Mouse (Mus musculus) erythroblast, embryonic 14.5 days (primary cell): ENCODE data around the gene Spint4. TPM values are rescaled to one million over a fixed set of nuclear protein-coding genes. Genes with fewer than 3 reads are reported as not detected.
"Not testable (repeated sequence)": the region's sequence is repeated elsewhere in the genome, so short reads cannot be mapped to it uniquely, and the experiment has no call there.

Experiments
- H3K27me3 ChIP-seq: 2 replicates; pipeline ENCODE4 v1.6.1; 2012; ENCODE audit warnings: inconsistent platforms; ENCODE audit not compliant: control insufficient read depth
- H3K36me3 ChIP-seq: 2 replicates; pipeline ENCODE4 v1.6.1; 2012; ENCODE audit warnings: mild to moderate bottlenecking, inconsistent platforms; ENCODE audit not compliant: control insufficient read depth
- H3K4me1 ChIP-seq: 2 replicates; pipeline ENCODE4 v1.6.1; 2012; ENCODE audit warnings: inconsistent platforms; ENCODE audit not compliant: control insufficient read depth
- H3K4me3 ChIP-seq: replicated peaks from 2 replicates; pipeline ENCODE3; 2012; ENCODE audit warnings: moderate library complexity, mild to moderate bottlenecking, inconsistent platforms
- H3K9me3 ChIP-seq: 2 replicates; pipeline ENCODE4 v1.6.1; 2012; ENCODE audit warnings: low read length, inconsistent platforms, mixed read lengths; ENCODE audit not compliant: control insufficient read depth
- GATA1 ChIP-seq: IDR thresholded peaks from 2 replicates; pipeline ENCODE4 v1.6.1; 2012; ENCODE audit warnings: low read length, inconsistent platforms, mixed read lengths
- TAL1 ChIP-seq: IDR thresholded peaks from 3 replicates; pipeline ENCODE4 v1.6.1; 2012; ENCODE audit warnings: low read length, inconsistent platforms, mixed read lengths
- polyA plus RNA-seq: library from polyadenylated mRNA; stranded (reverse); fragments of >175 nt; gene quantifications from 2 replicates; pipeline ENCODE4 v1.2.3, GENCODE M21; 2012

The Spint4 gene
- polyA plus RNA-seq, 1 experiment, result not detected

GRCm38 (mm10) chr2:164678848-164679625 lies 19.3 kb upstream of the Spint4 start:
- Histone ChIP-seq H3K4me3 (no peak overlapping the region), H3K27me3 (no peaks in the 10 kb centered on the region), H3K9me3 (peaks cover 5% of the 10 kb centered on the region), H3K4me1 (peaks cover 4% of the 10 kb centered on the region), H3K36me3 (no peaks in the 10 kb centered on the region)
- TF ChIP-seq GATA1 (no peak), TAL1 (no peak)

DNA sequence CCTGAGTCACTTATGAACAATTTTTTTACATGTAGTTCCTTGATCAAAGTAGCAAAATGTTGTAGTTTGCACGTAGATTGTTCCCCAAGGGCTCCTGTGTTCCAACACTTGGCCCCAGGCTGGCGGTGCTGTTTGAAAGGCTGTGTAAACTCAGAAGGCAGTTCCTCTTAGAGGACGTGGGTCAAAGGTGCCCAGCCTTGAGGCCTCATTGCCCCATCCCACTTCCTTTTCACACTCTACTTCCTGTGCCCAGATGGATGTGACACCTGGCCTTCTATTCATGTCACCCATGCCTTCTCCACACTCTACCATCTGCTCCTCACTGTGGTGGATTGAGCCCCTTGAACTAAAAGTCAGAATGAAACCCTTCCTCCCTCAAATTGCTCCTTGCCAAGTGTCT lies 18.4 kb upstream of the Spint4 start:
- Histone ChIP-seq H3K4me1 (peaks cover 4% of the 10 kb centered on the region), H3K36me3 (no peaks in the 10 kb centered on the region), H3K4me3 (no peak overlapping the region), H3K9me3 (peaks cover 5% of the 10 kb centered on the region), H3K27me3 (no peaks in the 10 kb centered on the region)
- TF ChIP-seq GATA1, result no peak
- TF ChIP-seq TAL1, result no peak

GRCm38 (mm10) chr2:164684807-164685206 lies 13.5 kb upstream of the Spint4 start, which contains the start of gene Wfdc13:
Gene Wfdc13 (plus strand): TSS chr2:164685107.
- no peaks in the 10 kb centered on the region for H3K36me3 ChIP-seq
- H3K9me3 ChIP-seq, result no peaks in the 10 kb centered on the region
- TF ChIP-seq TAL1 (no peak), GATA1 (no peak)
- no peak within 1 kb of the TSS for H3K4me3 ChIP-seq
- no peaks in the 10 kb centered on the region for H3K4me1 ChIP-seq
- H3K27me3 ChIP-seq, result no peaks in the 10 kb centered on the region

DNA sequence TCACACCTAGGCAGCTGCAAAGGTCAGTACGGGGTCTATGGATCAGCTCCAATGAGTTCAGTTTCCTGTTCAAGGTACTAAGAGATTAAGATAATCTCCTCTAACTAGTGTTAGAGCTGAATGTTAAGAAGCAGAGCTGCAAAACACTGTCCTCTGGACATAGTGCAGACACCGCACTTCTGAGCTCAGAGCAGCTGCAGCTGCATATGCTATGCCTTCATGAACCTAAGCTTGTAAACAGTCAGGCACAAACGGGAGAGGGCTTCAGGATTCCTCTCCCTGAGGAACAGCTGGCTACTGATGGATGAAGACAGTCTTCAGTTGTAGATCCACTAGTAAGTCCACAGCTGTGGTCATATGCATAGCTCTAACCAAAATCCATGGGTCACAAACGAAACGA lies 2.7 kb downstream of the Spint4 start:
- no peaks in the 10 kb centered on the region for H3K27me3 ChIP-seq
- no peaks in the 10 kb centered on the region for H3K4me1 ChIP-seq

GRCm38 (mm10) chr2:164701761-164702160 lies 3.5 kb downstream of the Spint4 start:
- no peak overlapping the region for H3K4me3 ChIP-seq
- H3K27me3 ChIP-seq, result no peaks in the 10 kb centered on the region
- TF ChIP-seq TAL1 (no peak), GATA1 (no peak)
- peaks cover 2% of the 10 kb centered on the region; the same call in 1 of the 2 replicates for H3K9me3 ChIP-seq
- no peaks in the 10 kb centered on the region for H3K36me3 ChIP-seq
- no peaks in the 10 kb centered on the region for H3K4me1 ChIP-seq

More for the DNA sequence above, 2.7 kb downstream of the Spint4 start:
- no peaks in the 10 kb centered on the region for H3K36me3 ChIP-seq
- TF ChIP-seq TAL1, result no peak
- TF ChIP-seq GATA1, result no peak
- H3K9me3 ChIP-seq, result peaks cover 2% of the 10 kb centered on the region; the same call in 1 of the 2 replicates
- H3K4me3 ChIP-seq, result no peak overlapping the region

GRCm38 (mm10) chr2:164704235-164704634 lies 5.9 kb downstream of the Spint4 start:
- Histone ChIP-seq H3K36me3 (no peaks in the 10 kb centered on the region), H3K27me3 (no peaks in the 10 kb centered on the region), H3K4me3 (no peak overlapping the region), H3K9me3 (peaks cover 2% of the 10 kb centered on the region; the same call in 1 of the 2 replicates), H3K4me1 (no peaks in the 10 kb centered on the region)
- TF ChIP-seq TAL1 (no peak), GATA1 (no peak)

- H3K36me3 ChIP-seq, result no peaks in the 10 kb centered on the region
- H3K4me1 ChIP-seq, result no peaks in the 10 kb centered on the region
- TF ChIP-seq TAL1, result no peak
- no peak for TF ChIP-seq GATA1
- H3K4me3 ChIP-seq, result no peak overlapping the region
- peaks cover 2% of the 10 kb centered on the region; the same call in 1 of the 2 replicates for H3K9me3 ChIP-seq
- H3K27me3 ChIP-seq, result no peaks in the 10 kb centered on the region
Observed at GRCm38 (mm10) chr2:164705328-164705727, 7.0 kb downstream of the Spint4 start.

GRCm38 (mm10) chr2:164705991-164706390 lies 7.7 kb downstream of the Spint4 start:
- Histone ChIP-seq H3K27me3 (no peaks in the 10 kb centered on the region), H3K9me3 (peaks cover 2% of the 10 kb centered on the region; the same call in 1 of the 2 replicates), H3K4me1 (no peaks in the 10 kb centered on the region), H3K36me3 (no peaks in the 10 kb centered on the region), H3K4me3 (no peak overlapping the region)
- TF ChIP-seq TAL1 (no peak), GATA1 (no peak)

DNA sequence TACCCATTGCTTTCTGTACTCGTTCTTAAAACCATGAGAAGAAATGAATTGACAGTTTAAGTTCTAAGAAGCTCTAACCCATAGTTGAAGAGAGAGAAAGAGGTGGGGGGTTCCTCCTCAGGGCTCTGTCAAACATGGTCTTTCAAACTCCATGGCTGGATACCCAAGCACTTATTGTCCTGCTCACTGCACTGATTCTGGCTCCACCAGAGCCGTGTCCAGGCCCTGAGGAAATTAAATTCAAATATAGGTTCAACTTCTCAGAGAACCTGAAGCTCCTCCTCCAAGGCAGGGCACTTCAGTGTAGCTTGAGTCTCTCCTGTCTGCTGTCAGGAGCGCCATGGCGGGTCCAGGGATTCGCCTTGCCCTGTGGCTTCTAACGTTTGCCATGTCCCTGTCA lies 16.7 kb downstream of the Spint4 start, which contains the start of gene Spint5:
Gene Spint5, plus strand, starts transcription at position 301 of the 400 bp plus-strand sequence.
- Histone ChIP-seq H3K4me3 (no peak within 1 kb of the TSS), H3K36me3 (no peaks in the 10 kb centered on the region), H3K4me1 (no peaks in the 10 kb centered on the region), H3K27me3 (no peaks in the 10 kb centered on the region), H3K9me3 (no peaks in the 10 kb centered on the region)
- TF ChIP-seq TAL1 (no peak), GATA1 (no peak)

DNA sequence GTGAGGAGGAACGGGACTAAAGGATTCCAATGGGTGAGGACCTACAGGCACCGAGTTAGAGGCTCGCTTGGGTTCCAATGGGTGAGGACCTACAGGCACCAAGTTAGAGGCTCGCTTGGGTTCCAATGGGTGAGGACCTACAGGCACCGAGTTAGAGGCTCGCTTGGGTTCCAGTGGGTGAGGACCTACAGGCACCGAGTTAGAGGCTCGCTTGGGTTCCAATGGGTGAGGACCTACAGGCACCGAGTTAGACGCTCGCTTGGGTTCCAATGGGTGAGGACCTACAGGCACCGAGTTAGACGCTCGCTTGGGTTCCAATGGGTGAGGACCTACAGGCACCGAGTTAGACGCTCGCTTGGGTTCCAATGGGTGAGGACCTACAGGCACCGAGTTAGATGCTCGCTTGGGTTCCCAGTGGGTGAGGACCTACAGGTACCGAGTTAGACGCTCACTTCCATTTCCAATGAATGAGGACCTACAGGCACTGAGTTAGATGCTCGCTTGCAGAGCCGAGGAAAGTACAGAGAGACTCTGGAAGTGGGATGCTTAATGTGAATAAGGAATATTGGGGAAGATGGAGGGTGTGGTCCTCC lies 18.0 kb downstream of the Spint4 start:
- H3K36me3 ChIP-seq, H3K4me3 ChIP-seq, H3K4me1 ChIP-seq, H3K27me3 ChIP-seq, H3K9me3 ChIP-seq: not testable (repeated sequence)
